Mouse (Mus musculus) heart, postnatal 0 days (tissue): Measurements from ENCODE around the gene Scin. TPM values are rescaled to one million over a fixed set of nuclear protein-coding genes. Genes with fewer than 3 reads are reported as not detected.
"Not testable (repeated sequence)": the region's sequence is repeated elsewhere in the genome, so short reads cannot be mapped to it uniquely, and the experiment has no call there.

Experiments
- ATAC-seq: fragments of 200-750 bp; cut with Nextera tagmentation; 2 replicates; pipeline ENCODE4 v1.8.0; 2017; ENCODE audit warnings: low read depth, moderate number of reproducible peaks, moderate library complexity; ENCODE audit not compliant: insufficient read depth
- DNase-seq: peaks from one replicate; pipeline ENCODE4 v3.0.0-alpha.2; 2016; ENCODE audit warnings: low spot score
- H3K27ac ChIP-seq: fragments of 300-500 bp; sonication (generic); 2 replicates; pipeline ENCODE4 v1.5.1; 2014; ENCODE audit warnings: low read depth, mild to moderate bottlenecking
- H3K27me3 ChIP-seq: fragments of 300-500 bp; sonication (generic); 2 replicates; pipeline ENCODE4 v1.6.1; 2014; ENCODE audit warnings: low read length, mixed read lengths; ENCODE audit not compliant: control insufficient read depth, insufficient read depth
- H3K36me3 ChIP-seq: fragments of 300-500 bp; sonication (generic); replicated peaks from 2 replicates; pipeline ENCODE4 v1.6.1; 2014; ENCODE audit warnings: low read length, mixed read lengths; ENCODE audit not compliant: control insufficient read depth, insufficient read depth
- H3K4me1 ChIP-seq: fragments of 300-500 bp; sonication (generic); 2 replicates; pipeline ENCODE4 v1.6.1; 2014; ENCODE audit warnings: antibody characterized with exemption; ENCODE audit not compliant: control insufficient read depth, insufficient read depth
- H3K4me2 ChIP-seq: fragments of 300-500 bp; sonication (generic); 2 replicates; pipeline ENCODE4 v1.6.1; 2014; ENCODE audit warnings: low read depth, mild to moderate bottlenecking, low read length, moderate library complexity
- H3K4me3 ChIP-seq: fragments of 300-500 bp; sonication (generic); 2 replicates; pipeline ENCODE4 v1.5.1; 2014; ENCODE audit warnings: low read depth, low read length
- H3K9ac ChIP-seq: fragments of 300-500 bp; sonication (generic); replicated peaks from 2 replicates; pipeline ENCODE4 v1.6.1; 2014; ENCODE audit warnings: low read depth, low read length, mixed read lengths
- H3K9me3 ChIP-seq: fragments of 300-500 bp; sonication (generic); replicated peaks from 2 replicates; pipeline ENCODE4 v1.6.1; 2016; ENCODE audit warnings: low read length; ENCODE audit not compliant: control insufficient read depth
- CTCF ChIP-seq: IDR thresholded peaks from 2 replicates; pipeline ENCODE4 v1.5.1; 2016; ENCODE audit warnings: antibody characterized with exemption, control low read depth, low read depth
- EP300 ChIP-seq: IDR thresholded peaks from 2 replicates; pipeline ENCODE4 v1.6.1; 2016; ENCODE audit warnings: antibody characterized with exemption, low read depth
- WGBS: fragments of 180-500 bp; shearing (Covaris S2); extraction: QIAGEN DNeasy Blood & Tissue Kit; methylation state at CpG from one replicate; pipeline ENCODE4 v1.1.7; 2014; 5-methylcytosine and 5-hydroxymethylcytosine counted together
- polyA plus RNA-seq: library from polyadenylated mRNA; unstranded; fragments of >200 nt; fragmentation: Nextera tagmentation; extraction: Ambion mirVana; gene quantifications from 2 replicates; pipeline ENCODE4 v1.2.1, GENCODE M21; 2015
- total RNA-seq: library from RNA; depleted of rRNA; stranded (reverse); fragments of >200 nt; gene quantifications from 2 replicates; pipeline ENCODE4 v1.2.3, GENCODE M21; 2014; ENCODE audit warnings: low replicate concordance; rRNA removed

Scin gene
- 2.5 and 2.7 TPM in 2 replicates for total RNA-seq
- 2.7 and 2.8 TPM in 2 replicates for polyA plus RNA-seq

DNA sequence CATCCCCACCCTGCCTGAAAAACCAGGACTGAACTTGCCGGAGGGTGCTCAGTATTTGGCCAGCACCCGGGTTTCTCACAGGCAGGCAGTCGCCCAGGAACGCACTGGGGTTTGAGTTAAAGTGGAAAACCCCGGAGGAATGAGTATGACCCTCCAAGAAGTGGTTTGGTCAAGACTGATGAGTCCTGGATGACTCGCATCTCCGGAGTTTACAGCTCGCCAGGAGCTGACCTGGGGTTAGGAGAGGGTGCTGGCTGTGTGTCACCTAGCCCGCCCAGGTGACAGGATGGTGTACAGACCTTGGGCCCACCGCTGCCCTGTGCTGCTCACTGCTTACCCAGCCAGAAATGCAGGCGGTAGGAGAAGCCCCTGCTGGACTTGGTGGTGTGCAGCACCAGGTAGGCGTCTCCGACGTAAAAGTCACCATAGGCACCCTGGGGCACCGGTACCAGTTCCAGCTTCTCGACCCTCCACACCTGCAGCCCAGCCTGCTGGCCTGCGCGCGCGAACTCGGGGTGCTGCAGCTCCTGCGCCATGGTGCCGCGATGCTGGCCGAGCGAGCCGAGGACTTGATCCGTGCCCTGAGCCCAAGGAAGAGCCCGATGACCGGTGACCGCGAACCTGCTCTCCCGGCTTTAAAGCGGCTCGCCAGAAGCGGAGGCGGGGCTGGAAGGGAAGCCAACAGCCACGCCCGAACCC, at the start of gene Scin:
TSS of gene Scin (minus strand) at position 656 of the 699 bp plus-strand sequence.
- H3K27ac ChIP-seq: no peak within 1 kb of the TSS
- 0 out of 2 replicates have a peak, but pooled peaks cover 5% of the 10 kb centered on the region for H3K27me3 ChIP-seq
- DNase-seq (no peak), ATAC-seq (no peak)
- H3K4me3 ChIP-seq: peak within 1 kb of the TSS; percentile 52
- peak within 1 kb of the TSS; percentile 27; the same call in 1 of the 2 replicates for H3K9ac ChIP-seq
- peak within 1 kb of the TSS; percentile 76 for H3K4me2 ChIP-seq
- 2% methylated on average over 39 of the region's 39 CpGs for WGBS
- TF ChIP-seq EP300 (no peak), CTCF (no peak)
- peaks cover 12% of the 10 kb centered on the region; the same call in 1 of the 2 replicates for H3K4me1 ChIP-seq
- no peaks in the 10 kb centered on the region for H3K36me3 ChIP-seq
- no peaks in the 10 kb centered on the region for H3K9me3 ChIP-seq

DNA sequence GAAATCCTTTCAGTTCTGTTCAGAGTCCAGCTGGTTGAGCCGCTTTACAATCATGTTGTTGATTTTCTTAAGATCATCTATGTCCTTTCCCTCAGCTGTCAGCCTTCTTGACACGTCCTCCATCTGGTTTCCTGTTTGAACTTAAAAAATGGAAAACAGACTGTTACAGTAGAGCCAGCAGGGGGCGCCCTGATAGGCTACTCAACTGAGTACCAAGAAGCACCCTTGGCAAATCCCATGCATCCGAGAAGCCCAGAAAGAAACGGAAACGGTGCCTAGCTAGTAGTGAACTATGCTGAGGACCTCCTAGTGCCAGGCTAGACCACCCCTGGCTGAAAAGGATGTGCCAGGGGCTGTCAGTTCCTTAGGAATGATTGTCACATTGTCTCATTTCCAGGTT, 43.1 kb upstream of the Scin start:
- no peak overlapping the region for H3K4me2 ChIP-seq
- ATAC-seq (no peak), DNase-seq (peak; percentile 15)
- 0 out of 2 replicates have a peak, but pooled peaks cover 14% of the 10 kb centered on the region for H3K36me3 ChIP-seq
- no peaks in the 10 kb centered on the region for H3K27me3 ChIP-seq
- no peak overlapping the region for H3K27ac ChIP-seq
- TF ChIP-seq EP300 (no peak), CTCF (peak; percentile 53)
- no peak overlapping the region for H3K9ac ChIP-seq
- no peaks in the 10 kb centered on the region for H3K4me1 ChIP-seq
- H3K4me3 ChIP-seq: no peak overlapping the region
- 45% methylated on average over 6 of the region's 6 CpGs for WGBS
- H3K9me3 ChIP-seq: peaks cover 6% of the 10 kb centered on the region; the same call in 1 of the 2 replicates

DNA sequence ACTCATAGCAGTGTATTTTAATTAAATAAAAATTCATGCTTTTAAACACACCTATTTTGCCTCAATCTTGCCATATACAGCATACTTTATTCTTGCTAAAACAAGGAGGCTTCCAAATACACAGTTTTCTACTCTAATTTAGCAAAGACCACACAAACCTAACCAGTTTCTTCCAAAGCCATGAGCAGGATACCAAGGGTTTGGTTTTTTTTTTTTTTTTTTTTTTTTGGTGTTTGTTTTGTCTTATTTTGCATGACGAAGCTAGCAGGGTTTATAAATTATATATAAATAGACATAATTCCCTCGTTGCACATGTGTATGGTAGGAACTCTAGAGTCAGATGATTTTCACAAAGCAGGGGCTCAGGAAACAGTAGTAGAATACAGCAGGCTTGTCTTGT, 42.1 kb upstream of the Scin start:
- Histone ChIP-seq H3K27ac (no peak overlapping the region), H3K4me2 (no peak overlapping the region), H3K9ac (no peak overlapping the region), H3K36me3 (0 out of 2 replicates have a peak, but pooled peaks cover 13% of the 10 kb centered on the region), H3K27me3 (no peaks in the 10 kb centered on the region), H3K4me3 (no peak overlapping the region), H3K4me1 (no peaks in the 10 kb centered on the region), H3K9me3 (peaks cover 4% of the 10 kb centered on the region; the same call in 1 of the 2 replicates)
- no peak for ATAC-seq
- no peak for DNase-seq
- TF ChIP-seq CTCF: no peak
- 75% methylated on average over 2 of the region's 2 CpGs for WGBS

DNA sequence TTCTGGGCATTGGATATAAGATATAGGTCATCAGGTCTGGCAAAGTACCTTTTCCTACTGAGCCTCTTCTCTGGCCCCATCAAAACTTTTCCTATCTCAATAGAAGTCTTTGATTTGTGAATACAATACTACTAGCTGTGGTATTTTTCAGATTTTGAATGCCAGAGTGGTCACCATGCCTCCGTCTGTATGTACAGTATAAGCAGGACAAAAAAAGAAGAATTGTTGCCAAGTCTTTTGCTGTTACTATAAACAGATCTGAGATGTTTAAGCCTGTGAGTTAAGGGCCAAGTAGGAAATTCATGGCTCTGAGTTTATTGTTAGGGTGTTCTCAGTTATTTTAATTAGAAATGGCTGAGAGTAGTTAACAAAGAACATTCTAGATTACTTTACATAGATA, 41.1 kb upstream of the Scin start:
- WGBS: 9% methylated on average over 1 of the region's 1 CpGs
- H3K4me3 ChIP-seq, H3K9ac ChIP-seq, H3K36me3 ChIP-seq, DNase-seq, H3K9me3 ChIP-seq, H3K27ac ChIP-seq, ATAC-seq, H3K4me2 ChIP-seq, H3K4me1 ChIP-seq, H3K27me3 ChIP-seq: not testable (repeated sequence)

DNA sequence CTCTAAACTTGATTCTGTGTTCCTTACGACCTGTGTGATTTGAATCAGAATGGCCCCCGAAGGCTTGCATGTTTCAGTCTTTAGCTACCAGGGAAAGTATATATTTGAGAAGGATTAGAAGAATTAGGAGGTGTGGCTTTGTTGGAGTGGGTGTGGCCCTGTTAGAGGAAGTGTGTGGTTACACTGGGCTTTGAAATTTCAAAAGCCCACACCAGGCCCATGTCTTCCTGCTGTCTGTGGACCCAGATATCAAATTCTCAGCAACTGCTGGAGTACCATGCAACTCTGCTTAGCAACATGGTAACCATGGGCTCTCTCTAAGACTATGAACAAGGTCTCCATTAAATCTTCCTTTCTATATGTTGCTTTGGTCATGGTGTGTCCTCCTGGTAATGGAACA, 37.6 kb upstream of the Scin start:
- Histone ChIP-seq H3K4me1 (no peaks in the 10 kb centered on the region), H3K9me3 (no peaks in the 10 kb centered on the region), H3K27me3 (no peaks in the 10 kb centered on the region), H3K4me2 (no peak overlapping the region), H3K9ac (no peak overlapping the region), H3K36me3 (no peaks in the 10 kb centered on the region), H3K27ac (no peak overlapping the region), H3K4me3 (no peak overlapping the region)
- TF ChIP-seq CTCF: no peak
- no peak for TF ChIP-seq EP300
- ATAC-seq (no peak), DNase-seq (no peak)
- 91% methylated on average over 2 of the region's 2 CpGs for WGBS

DNA sequence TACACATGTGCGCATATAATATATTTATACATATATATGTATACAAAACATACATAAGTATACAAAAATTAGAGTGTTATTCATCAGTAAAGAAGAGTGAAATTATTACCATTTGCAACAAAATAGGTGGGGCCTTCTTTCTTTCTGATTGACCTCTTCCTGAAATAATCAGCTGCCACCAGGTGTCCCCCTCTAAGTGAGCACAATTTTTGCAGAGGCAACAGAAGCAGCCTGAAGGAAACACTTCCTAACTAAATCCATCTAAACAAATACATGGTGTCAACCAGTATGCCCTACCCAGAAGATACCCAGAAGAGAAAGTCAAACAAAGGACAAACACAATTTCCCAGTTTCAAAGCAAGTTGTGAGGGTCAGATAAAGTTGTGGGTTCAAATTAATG, 35.6 kb upstream of the Scin start:
- no peak for TF ChIP-seq EP300
- TF ChIP-seq CTCF: 0 out of 2 replicates have a peak, but pooled peaks have one; percentile 9
- WGBS: 92% methylated on average over 1 of the region's 1 CpGs

More for the DNA sequence above, 35.6 kb upstream of the Scin start:
- H3K27ac ChIP-seq: no peak overlapping the region
- H3K27me3 ChIP-seq: no peaks in the 10 kb centered on the region
- no peaks in the 10 kb centered on the region for H3K4me1 ChIP-seq
- H3K36me3 ChIP-seq: no peaks in the 10 kb centered on the region
- no peak for DNase-seq
- ATAC-seq: no peak
- no peak overlapping the region for H3K4me3 ChIP-seq
- H3K9ac ChIP-seq: no peak overlapping the region
- H3K9me3 ChIP-seq: no peaks in the 10 kb centered on the region
- no peak overlapping the region for H3K4me2 ChIP-seq
